Mouse (Mus musculus) embryonic facial prominence, embryonic 11.5 days (tissue): Measurements from ENCODE around the gene Cd68. TPM values are rescaled to one million over a fixed set of nuclear protein-coding genes. Genes with fewer than 3 reads are reported as not detected.

Source experiments
- ATAC-seq: fragments of 200-750 bp; cut with Nextera tagmentation; replicated peaks from 2 replicates; pipeline ENCODE4 v1.8.0; 2017; ENCODE audit warnings: low read depth; ENCODE audit not compliant: insufficient number of reproducible peaks, low FRiP score, low TSS enrichment
- DNase-seq: peaks from one replicate; pipeline ENCODE4 v3.0.0-alpha.2; 2015; ENCODE audit warnings: low spot score
- H3K27ac ChIP-seq: fragments of 300-500 bp; sonication (generic); replicated peaks from 2 replicates; pipeline ENCODE4 v1.5.1; 2014; ENCODE audit warnings: mild to moderate bottlenecking, low read depth, low read length, control low read depth
- H3K27me3 ChIP-seq: fragments of 300-500 bp; sonication (generic); 2 replicates; pipeline ENCODE4 v1.6.1; 2014; ENCODE audit warnings: mild to moderate bottlenecking, low read length, moderate library complexity, mixed read lengths; ENCODE audit not compliant: control insufficient read depth, insufficient read depth
- H3K36me3 ChIP-seq: fragments of 300-500 bp; sonication (generic); replicated peaks from 2 replicates; pipeline ENCODE4 v1.6.1; 2014; ENCODE audit warnings: low read depth, mild to moderate bottlenecking, low read length, moderate library complexity, mixed read lengths; ENCODE audit not compliant: control insufficient read depth, insufficient read depth
- H3K4me1 ChIP-seq: fragments of 300-500 bp; sonication (generic); 2 replicates; pipeline ENCODE4 v1.6.1; 2014; ENCODE audit warnings: low read length, mixed read lengths; ENCODE audit not compliant: control insufficient read depth, insufficient read depth
- H3K4me2 ChIP-seq: fragments of 300-500 bp; sonication (generic); 2 replicates; pipeline ENCODE4 v1.6.1; 2014; ENCODE audit warnings: low read depth, mild to moderate bottlenecking, control low read depth, low read length, moderate library complexity
- H3K4me3 ChIP-seq: fragments of 300-500 bp; sonication (generic); 2 replicates; pipeline ENCODE4 v1.5.1; 2014; ENCODE audit warnings: low read depth, low read length, control low read depth
- H3K9ac ChIP-seq: fragments of 300-500 bp; sonication (generic); replicated peaks from 2 replicates; pipeline ENCODE4 v1.6.1; 2014; ENCODE audit warnings: mild to moderate bottlenecking, control low read depth, low read length
- H3K9me3 ChIP-seq: fragments of 300-500 bp; sonication (generic); replicated peaks from 2 replicates; pipeline ENCODE4 v1.6.1; 2016; ENCODE audit warnings: mild to moderate bottlenecking, low read length, inconsistent platforms, mixed read lengths; ENCODE audit not compliant: control insufficient read depth
- WGBS: fragments of 180-500 bp; shearing (Covaris S2); extraction: QIAGEN DNeasy Blood & Tissue Kit; methylation state at CpG from one replicate; pipeline ENCODE4 v1.1.7; 2014; 5-methylcytosine and 5-hydroxymethylcytosine counted together
- polyA plus RNA-seq: library from polyadenylated mRNA; unstranded; fragments of >200 nt; fragmentation: Nextera tagmentation; extraction: Ambion mirVana; gene quantifications from 2 replicates; pipeline ENCODE4 v1.2.1, GENCODE M21; 2014

Cd68 gene
- polyA plus RNA-seq, 1 experiment from 2014 or later = 5.5 TPM

- H3K27me3 ChIP-seq = no peaks in the 10 kb centered on the region
- H3K27ac ChIP-seq = no peak overlapping the region
- H3K9ac ChIP-seq = no peak overlapping the region
- H3K9me3 ChIP-seq = no peaks in the 10 kb centered on the region
- DNase-seq (no peak), ATAC-seq (no peak)
- no peaks in the 10 kb centered on the region for H3K36me3 ChIP-seq
- H3K4me1 ChIP-seq = peaks cover 3% of the 10 kb centered on the region; the same call in 1 of the 2 replicates
- no peak overlapping the region for H3K4me2 ChIP-seq
- H3K4me3 ChIP-seq = no peak overlapping the region
- 59% methylated on average over 1 of the region's 1 CpGs for WGBS
Measured at GRCm38 (mm10) chr11:69699595-69699994, 33.6 kb upstream of the Cd68 start.

GRCm38 (mm10) chr11:69698574-69698973 is 32.6 kb upstream of the Cd68 start:
- WGBS = 63% methylated on average over 5 of the region's 5 CpGs
- DNase-seq = no peak
- Histone ChIP-seq H3K36me3 (no peaks in the 10 kb centered on the region), H3K9me3 (no peaks in the 10 kb centered on the region), H3K4me1 (peaks cover 3% of the 10 kb centered on the region; the same call in 1 of the 2 replicates), H3K4me2 (no peak overlapping the region), H3K4me3 (no peak overlapping the region), H3K9ac (no peak overlapping the region), H3K27me3 (no peaks in the 10 kb centered on the region), H3K27ac (no peak overlapping the region)
- no peak for ATAC-seq

DNA sequence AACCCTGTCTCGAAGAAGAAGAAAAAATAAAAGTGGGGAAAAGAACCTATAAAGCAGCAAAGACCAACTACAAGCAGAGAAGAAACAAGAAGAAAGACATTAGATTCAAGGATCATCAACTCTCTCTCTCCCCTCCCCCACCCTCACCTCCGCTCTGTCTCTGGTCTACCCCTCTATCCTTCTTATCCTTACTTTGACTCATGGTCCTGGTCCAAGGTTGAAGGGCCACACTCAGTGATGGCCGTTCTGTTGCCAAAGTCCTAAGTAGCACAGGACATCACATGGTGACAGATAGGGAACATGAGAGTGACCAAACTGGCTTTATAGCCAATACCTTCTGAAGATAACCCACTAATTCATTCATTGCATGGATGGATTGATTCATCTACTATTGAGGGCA is 31.4 kb upstream of the Cd68 start:
- Histone ChIP-seq H3K9me3 (no peaks in the 10 kb centered on the region), H3K9ac (no peak overlapping the region), H3K4me3 (no peak overlapping the region), H3K4me2 (no peak overlapping the region), H3K4me1 (peaks cover 3% of the 10 kb centered on the region; the same call in 1 of the 2 replicates), H3K27ac (no peak overlapping the region), H3K36me3 (no peaks in the 10 kb centered on the region), H3K27me3 (no peaks in the 10 kb centered on the region)
- DNase-seq (no peak), ATAC-seq (no peak)
- WGBS = 89% methylated on average over 3 of the region's 3 CpGs

DNA sequence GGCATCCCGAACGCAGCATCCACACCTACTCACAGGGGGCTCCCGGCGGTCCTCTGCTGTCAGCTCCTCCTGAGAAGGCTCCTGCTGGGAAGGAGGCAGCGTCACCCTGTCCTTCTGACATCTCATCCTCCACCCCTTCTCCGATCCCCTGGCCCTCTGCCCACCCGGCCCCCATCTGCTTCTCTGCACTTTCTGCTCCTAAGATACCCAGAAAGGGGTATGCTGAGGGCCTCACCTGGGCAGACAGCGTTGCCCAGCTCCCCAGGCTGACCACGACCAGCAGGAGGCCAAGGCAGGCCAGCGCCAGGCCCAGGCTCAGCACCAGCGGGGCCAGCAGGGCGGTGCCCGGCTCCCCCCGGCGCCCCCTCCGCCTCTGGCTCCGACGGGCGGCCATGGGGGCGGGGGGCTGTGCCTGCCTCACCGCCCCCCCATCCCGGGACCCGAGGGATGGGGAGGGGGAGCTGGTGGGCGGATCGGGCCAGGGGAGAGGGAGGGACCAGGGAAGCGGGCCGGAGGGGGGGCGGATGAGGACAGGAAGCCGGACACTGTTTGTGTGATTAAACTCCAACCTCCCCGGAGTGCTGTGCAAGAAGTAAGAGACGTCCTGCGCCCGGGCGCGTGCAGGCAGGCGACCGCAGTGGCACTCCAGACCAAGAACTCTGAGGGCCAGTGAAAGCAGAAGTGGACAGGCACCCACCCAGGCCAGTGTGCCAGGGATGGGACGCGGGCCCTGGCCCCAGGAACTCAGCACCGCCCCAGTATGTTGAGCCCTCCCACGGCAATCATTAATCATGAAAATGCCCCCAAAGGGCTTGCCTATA is 29.6 kb upstream of the Cd68 start, which contains the start of the genes Tnfsf12 and Tnfsfm13:
TSS of gene Tnfsf12 (minus strand) at position 489 of the 821 bp plus-strand sequence.
TSS of gene Tnfsfm13 (minus strand) at position 738 of the 821 bp plus-strand sequence.
- Histone ChIP-seq H3K4me2 (peak within 1 kb of the TSS; percentile 96), H3K36me3 (no peaks in the 10 kb centered on the region), H3K27me3 (no peaks in the 10 kb centered on the region), H3K4me3 (peak within 1 kb of the TSS; percentile 50), H3K9ac (peak within 1 kb of the TSS; percentile 84), H3K9me3 (no peaks in the 10 kb centered on the region), H3K27ac (0 out of 2 replicates have a peak within 1 kb of the TSS, but pooled peaks have one; percentile 9), H3K4me1 (peaks cover 3% of the 10 kb centered on the region; the same call in 1 of the 2 replicates)
- ATAC-seq (peak; percentile 74), DNase-seq (peak; percentile 65)
- 1% methylated on average over 41 of the region's 41 CpGs for WGBS

- WGBS = 26% methylated on average over 6 of the region's 6 CpGs
- no peaks in the 10 kb centered on the region for H3K27me3 ChIP-seq
- H3K27ac ChIP-seq = no peak overlapping the region
- H3K4me2 ChIP-seq = peak overlapping the region; percentile 96; the same call in 1 of the 2 replicates
- H3K9me3 ChIP-seq = no peaks in the 10 kb centered on the region
- H3K4me3 ChIP-seq = peak overlapping the region; percentile 50
- no peaks in the 10 kb centered on the region for H3K36me3 ChIP-seq
- peaks cover 3% of the 10 kb centered on the region; the same call in 1 of the 2 replicates for H3K4me1 ChIP-seq
- no peak for DNase-seq
- no peak overlapping the region; the same call in 1 of the 2 replicates for H3K9ac ChIP-seq
- ATAC-seq = no peak
Measured at GRCm38 (mm10) chr11:69695046-69695360, 29.1 kb upstream of the Cd68 start.

- no peak for ATAC-seq
- 71% methylated on average over 11 of the region's 11 CpGs for whole genome bisulfite sequencing
- no peak overlapping the region for H3K9ac ChIP-seq
Measured at GRCm38 (mm10) chr11:69693421-69693965, 27.5 kb upstream of the Cd68 start.

GRCm38 (mm10) chr11:69692863-69693262 is 26.9 kb upstream of the Cd68 start:
- Histone ChIP-seq H3K4me2 (no peak overlapping the region), H3K27me3 (no peaks in the 10 kb centered on the region), H3K9me3 (no peaks in the 10 kb centered on the region), H3K9ac (no peak overlapping the region), H3K36me3 (no peaks in the 10 kb centered on the region), H3K27ac (no peak overlapping the region), H3K4me3 (no peak overlapping the region), H3K4me1 (peaks cover 3% of the 10 kb centered on the region; the same call in 1 of the 2 replicates)
- ATAC-seq = no peak
- 92% methylated on average over 6 of the region's 6 CpGs for WGBS
- no peak for DNase-seq

More at GRCm38 (mm10) chr11:69693421-69693965, 27.5 kb upstream of the Cd68 start:
- H3K36me3 ChIP-seq = no peaks in the 10 kb centered on the region
- no peak overlapping the region for H3K4me3 ChIP-seq
- H3K27ac ChIP-seq = no peak overlapping the region
- no peaks in the 10 kb centered on the region for H3K9me3 ChIP-seq
- peaks cover 3% of the 10 kb centered on the region; the same call in 1 of the 2 replicates for H3K4me1 ChIP-seq
- no peak for DNase-seq
- no peaks in the 10 kb centered on the region for H3K27me3 ChIP-seq
- no peak overlapping the region for H3K4me2 ChIP-seq
